Mouse (Mus musculus) E14TG2a.4 (cell line): ENCODE data around the gene Gm20388.

Source experiments
- CTCF ChIP-seq: conservative IDR thresholded peaks from 2 replicates; pipeline ENCODE4 v1.5.1; 2014; ENCODE audit warnings: low read length
- NANOG ChIP-seq: IDR thresholded peaks from 2 replicates; pipeline ENCODE4 v1.6.1; 2014; ENCODE audit warnings: borderline replicate concordance, low read length, mixed read lengths

DNA sequence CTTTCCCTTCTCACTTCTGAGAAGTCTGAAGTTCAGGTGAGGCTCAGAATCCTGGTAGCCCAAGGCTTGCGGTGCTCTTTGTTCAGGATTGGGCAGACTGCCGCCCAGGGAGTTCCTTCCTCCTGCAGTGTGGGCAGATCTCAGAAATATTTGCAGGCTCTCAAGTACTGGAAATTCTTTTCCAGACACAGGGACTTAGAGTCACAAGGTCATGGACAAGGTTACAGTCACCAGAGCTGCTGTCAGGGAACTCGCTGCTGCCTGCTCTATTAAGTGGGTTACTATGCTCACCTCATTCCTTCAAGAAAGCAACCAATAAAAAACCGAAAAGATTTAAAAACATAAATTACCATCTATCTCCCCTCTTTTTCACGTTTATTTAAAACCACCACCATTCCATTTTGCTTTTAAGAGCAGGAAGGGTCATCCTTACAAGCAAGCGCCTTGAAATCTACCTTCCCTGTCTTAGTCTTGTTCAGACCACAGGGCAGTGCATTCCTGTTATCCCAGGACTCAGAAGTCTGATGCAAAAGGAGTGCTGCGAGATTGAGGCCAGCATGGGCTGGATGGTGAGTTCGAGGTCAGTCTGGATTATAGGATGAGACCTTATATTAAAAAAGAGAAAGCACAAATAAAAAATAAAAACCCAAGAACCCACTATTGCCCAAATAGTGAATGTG lies 4320.0 kb downstream of the Gm20388 start:
- TF ChIP-seq CTCF (no peak), NANOG (no peak)
